Mouse (Mus musculus): ENCODE results near the gene Bend3.

The Bend3 gene

GRCm38 (mm10) chr10:43538831-43539230 lies 60.2 kb downstream of the Bend3 start:
- DNase-seq = no peak

- peak; percentile 38 for DNase-seq
Measured at GRCm38 (mm10) chr10:43539746-43540310, 61.2 kb downstream of the Bend3 start.

- peak; percentile 95 for DNase-seq
Measured at GRCm38 (mm10) chr10:43540442-43541152, 62.0 kb downstream of the Bend3 start, which contains the start of gene 1700021F05Rik. Gene 1700021F05Rik, minus strand, starts transcription at chr10:43540994.

- no peak for DNase-seq
Measured at GRCm38 (mm10) chr10:43541153-43541544, 62.5 kb downstream of the Bend3 start.

- DNase-seq = no peak
Measured at GRCm38 (mm10) chr10:43549411-43549810, 70.8 kb downstream of the Bend3 start.

GRCm38 (mm10) chr10:43550923-43551322 lies 72.3 kb downstream of the Bend3 start:
- no peak for DNase-seq

- DNase-seq = no peak
Measured at GRCm38 (mm10) chr10:43551388-43551787, 72.8 kb downstream of the Bend3 start.

GRCm38 (mm10) chr10:43557630-43558165 lies 79.1 kb downstream of the Bend3 start:
- DNase-seq = no peak

GRCm38 (mm10) chr10:43559313-43559712 lies 80.7 kb downstream of the Bend3 start:
- no peak for DNase-seq

GRCm38 (mm10) chr10:43560765-43561164 lies 82.1 kb downstream of the Bend3 start:
- DNase-seq = no peak

- DNase-seq = no peak
Measured at GRCm38 (mm10) chr10:43561311-43561710, 82.7 kb downstream of the Bend3 start.
